Mouse (Mus musculus): ENCODE results near the gene Cryba1.

- TF ChIP-seq CTCF (IDR thresholded peaks at IDR 0.05; ENCODE audit: borderline replicate concordance, extremely low read depth, insufficient read depth, insufficient read length) = no peak
- TF ChIP-seq POLR2A (IDR thresholded peaks at IDR 0.05; ENCODE audit: borderline replicate concordance, extremely low read depth, insufficient read depth, insufficient read length, poor library complexity, severe bottlenecking) = no peak
These were observed 28.4 kb upstream of the Cryba1 start for GRCm38 (mm10) chr11:77753469-77753868.
